Mouse (Mus musculus): ENCODE measurements at regions not wholly inside any gene's neighbourhood (a gene's known extent, or its start where the extent isn't known, plus 50 kb on each side); places are given as distances from the start of the nearest gene placed in this dataset.

DNA sequence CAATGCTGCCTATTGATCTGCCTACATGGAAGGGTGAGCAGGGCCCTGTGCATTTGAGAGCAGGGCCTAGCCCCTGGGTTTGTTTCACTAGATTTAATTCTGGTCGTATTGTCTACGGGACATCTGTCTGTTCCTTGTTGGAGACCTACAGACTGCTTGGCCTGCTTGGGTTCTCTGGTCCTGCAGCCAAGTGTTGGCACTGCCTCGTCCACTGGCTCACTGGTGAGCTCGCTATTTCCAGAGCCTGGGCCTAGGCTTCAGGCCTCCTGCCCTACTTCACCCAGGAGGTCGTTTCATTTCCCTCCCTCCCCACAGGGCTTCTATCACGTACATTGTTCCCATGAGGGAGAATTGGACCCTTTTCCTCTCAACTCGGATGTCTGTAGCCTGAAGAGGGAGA, 62.2 kb upstream of the Blcap start:
- no peak for DNase-seq

GRCm38 (mm10) chr2:157635670-157636069, 64.6 kb upstream of the Blcap start:
- DNase-seq: peak; percentile 41 to 43

- DNase-seq: peak; percentile 19 to 25
These were observed 69.8 kb upstream of the Blcap start for GRCm38 (mm10) chr2:157640873-157641272.

- DNase-seq: peak; percentile 15 to 32
These were observed 73.4 kb upstream of the Ctnnbl1 start for GRCm38 (mm10) chr2:157663584-157664375.

- no peak for DNase-seq
These were observed 72.7 kb upstream of the Ctnnbl1 start for GRCm38 (mm10) chr2:157664481-157664880.

DNA sequence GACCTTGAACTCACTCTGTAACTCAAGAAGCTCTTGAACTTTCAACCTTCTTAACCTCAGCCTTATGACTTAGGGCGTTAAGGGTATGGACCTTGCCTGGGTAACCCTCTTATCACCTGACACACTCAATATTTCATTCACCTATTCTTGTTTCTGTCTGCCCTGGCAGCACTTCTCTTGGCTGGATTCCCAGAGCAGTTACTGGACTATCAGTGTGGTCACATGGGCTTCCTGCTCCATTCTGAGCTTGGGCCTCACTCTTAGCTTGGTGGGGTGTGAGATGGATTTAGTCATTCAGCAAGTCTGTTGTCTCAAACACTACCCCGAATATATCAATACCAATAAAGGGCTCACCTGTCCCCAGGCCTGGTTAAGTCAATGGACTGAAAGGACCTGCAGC, 67.0 kb upstream of the Ctnnbl1 start:
- DNase-seq: no peak

- DNase-seq: no peak
These were observed 62.3 kb upstream of the Ctnnbl1 start for GRCm38 (mm10) chr2:157674906-157675305.

DNA sequence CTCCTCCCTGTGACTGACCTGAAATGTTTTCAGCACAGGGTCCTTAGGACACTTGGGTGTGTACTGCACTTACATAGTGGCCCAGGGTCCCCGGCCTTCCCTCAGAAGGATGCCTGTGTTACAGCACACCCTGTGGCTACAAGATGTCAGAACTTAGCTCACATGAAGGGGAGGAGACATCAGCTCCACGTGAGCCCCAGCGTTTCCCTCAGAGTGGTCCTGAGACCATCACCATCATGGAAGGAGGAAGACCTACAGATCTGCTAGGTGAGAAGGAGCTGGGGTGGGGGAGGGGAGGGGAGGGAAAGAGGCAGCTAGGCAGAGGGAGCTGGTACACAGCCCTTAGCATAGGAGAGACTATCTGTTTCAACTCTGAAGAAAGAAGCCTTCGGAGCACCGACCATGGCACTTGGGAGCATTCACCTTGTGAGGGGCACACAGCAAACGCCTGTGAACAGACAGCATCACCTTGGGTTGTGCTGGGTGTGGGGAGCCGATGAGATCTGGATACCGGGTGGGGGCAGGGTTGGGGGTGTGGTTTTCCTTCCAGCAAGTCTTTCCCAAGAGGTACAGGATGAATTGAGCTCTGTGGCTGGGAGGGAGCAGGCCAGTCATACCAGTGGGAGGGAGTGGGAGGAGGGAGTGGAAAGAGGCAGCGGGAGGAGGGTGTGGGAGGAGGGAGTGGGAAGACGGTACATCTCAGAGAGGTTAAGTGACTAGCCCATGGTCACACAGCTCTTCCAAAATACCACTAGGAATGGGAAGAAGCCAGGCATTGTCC, 60.6 kb upstream of the Ctnnbl1 start:
- no peak for DNase-seq

DNA sequence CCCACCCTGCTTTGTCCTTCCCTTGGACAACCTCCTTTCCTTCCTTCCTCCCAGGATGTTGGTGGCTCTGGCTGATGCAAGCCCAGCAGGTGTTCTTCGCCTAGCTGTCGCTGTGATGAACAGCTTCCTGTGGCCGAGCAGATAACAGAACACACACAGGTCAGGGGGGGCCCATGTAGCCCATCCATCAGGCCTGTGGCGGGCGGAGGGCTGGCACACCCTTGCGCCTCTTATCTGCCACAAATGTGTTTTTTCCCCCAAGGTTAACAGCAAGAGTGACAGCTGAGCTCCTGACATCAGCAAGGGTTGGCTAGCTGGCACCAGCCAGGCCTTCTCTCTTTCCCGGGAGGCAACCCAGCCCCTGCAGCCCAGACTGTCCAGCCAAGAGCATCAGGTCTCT, 59.9 kb upstream of the Ctnnbl1 start:
- DNase-seq: no peak

- no peak for DNase-seq
These were observed 55.3 kb upstream of the Ctnnbl1 start for GRCm38 (mm10) chr2:157681931-157682330.

All from thymus, postnatal 36 days (tissue).